Mouse (Mus musculus) gastrocnemius, postnatal 4 days (tissue): ENCODE data around the gene Cltrn. TPM values are rescaled to one million over a fixed set of nuclear protein-coding genes. Genes with fewer than 3 reads are reported as not detected.
A peak's percentile ranks its signal among the peaks of the same experiment; 100 is the strongest.

Experiments
- DNase-seq, 2 experiments: peaks; one replicate each; pipeline ENCODE4 v3.0.0; 2021 to 2022; ENCODE audit warnings: low spot score in 2 of 2, mixed read lengths in 2 of 2
- long read RNA-seq, 2 experiments: library from polyadenylated mRNA; stranded (forward); transcript quantifications; one replicate each; pipeline ENCODE4 v2.0.0; 2021
- total RNA-seq, 2 experiments: library from RNA; stranded (reverse); gene quantifications; 2 replicates each; pipeline ENCODE4 v1.2.3; 2021

The Cltrn gene
- total RNA-seq = not detected
- long read RNA-seq, experiment 1 = 0 reads
- long read RNA-seq, experiment 2 = 0 reads

DNA sequence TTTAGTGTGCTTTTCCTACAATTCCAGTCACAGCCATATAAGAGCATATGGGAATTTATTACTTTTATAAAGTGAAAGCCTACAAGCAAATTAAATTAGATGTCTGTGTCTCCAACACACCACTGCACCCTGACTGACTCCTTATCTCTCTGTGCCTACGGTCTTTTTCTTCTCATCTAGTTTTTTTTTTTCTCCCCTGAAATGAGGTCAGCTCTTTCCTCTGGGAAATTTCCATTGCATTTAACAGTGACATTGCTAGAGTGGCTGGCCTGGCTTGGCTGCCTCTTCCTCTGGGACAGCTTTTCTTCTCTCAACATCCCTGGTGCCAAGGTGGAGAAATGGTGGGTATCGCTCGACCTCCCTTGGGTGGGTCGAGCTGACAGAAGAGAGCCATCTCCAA, at the start of gene Cltrn:
Cltrn (plus strand) TSS at position 249 of the 400 bp plus-strand sequence.
- no peak for DNase-seq

DNA sequence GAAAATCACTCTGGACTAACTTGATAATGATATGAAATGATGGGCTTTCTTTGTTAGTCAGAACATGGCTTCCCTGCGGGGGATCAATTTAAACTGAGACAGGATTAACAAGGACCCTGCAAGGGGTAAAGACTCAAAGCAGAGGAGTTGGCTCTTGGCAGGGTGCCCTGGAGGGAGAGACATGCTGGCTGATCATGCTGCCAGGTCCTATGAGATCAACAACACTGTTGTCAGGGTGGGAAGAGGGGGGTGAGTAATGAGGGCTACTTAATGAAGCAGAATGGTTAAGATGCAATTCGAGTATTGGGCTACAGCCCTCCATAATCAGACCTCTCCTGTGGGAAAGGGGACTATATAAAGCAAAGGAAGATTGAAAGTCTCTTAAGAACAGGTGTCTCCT, 49.7 kb upstream of the Cltrn start:
- no peak for DNase-seq

DNA sequence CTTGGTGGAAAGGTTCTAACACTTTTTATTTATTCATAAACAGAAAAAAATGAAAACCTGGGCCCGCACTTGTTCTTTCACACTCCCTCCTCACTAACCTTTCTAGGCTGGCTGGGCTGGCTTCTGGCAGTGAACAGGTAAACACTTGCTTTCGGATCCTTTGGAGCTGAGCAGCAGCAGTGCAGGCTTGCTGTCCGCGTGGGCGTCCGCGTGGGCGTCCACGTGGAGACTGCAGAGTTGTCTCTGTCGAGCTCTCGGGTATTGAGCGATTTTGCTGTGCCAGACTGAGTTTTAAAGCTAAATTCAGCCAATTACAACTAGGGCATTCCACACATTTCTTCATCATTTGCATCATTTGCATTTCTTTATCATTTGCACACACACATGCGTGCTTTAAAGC, 46.6 kb upstream of the Cltrn start:
- DNase-seq = no peak

DNA sequence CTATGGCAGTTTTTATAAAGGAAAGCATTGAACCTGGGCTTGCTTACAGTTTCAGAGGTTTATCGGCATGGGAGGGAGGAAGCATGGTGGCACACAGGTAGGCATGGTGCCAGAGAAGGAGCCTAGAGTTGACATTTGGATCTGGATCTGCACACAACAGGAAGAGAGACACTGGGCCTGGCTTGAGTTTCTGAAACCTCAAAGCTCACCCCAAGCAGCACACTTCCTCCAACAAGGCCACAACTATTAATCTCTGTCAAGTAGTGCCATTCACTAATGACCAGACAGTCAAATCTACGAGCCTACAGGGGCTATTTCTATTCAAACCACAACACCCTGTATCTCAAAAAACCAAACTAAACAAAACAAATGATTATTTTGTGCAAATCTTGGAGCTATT, 41.9 kb upstream of the Cltrn start:
- no peak for DNase-seq

DNA sequence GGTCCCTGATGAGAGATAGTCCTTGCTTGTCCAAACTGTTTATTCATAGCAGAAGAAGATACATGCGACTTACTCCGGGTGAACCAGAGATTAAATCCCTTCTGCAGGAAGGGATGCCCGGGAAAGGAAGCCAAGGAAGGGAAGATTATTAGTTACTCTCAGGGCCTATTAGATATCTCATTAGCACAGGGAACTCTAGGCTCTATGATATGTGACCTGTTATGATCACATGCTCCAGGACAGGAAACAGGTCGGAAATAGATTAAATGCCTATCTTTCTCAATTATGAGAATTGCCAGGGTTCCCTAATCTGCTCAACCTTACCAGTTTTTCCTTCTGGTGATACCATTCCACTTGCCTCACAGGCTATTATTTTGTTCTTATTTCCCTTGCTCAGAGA, 32.9 kb upstream of the Cltrn start:
- DNase-seq = no peak

DNA sequence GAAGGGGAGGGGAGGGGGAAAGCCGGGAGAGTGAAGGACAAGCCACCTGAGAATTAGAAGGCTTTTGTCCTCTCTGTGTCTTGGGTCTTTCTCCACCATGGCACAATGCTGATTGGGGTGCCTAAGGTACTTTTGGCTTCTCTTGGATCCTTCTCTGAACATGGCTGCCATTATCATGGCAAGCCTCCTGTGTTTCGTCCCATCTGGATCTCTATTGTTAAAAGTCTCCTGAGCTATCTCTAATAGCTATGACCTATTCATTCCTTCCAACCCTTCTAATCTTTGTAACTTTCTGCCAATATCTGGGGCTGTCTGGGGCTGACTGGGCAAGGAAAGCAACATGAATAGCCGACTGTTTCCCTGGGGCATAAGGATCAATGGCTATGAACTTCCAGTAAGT, 30.1 kb upstream of the Cltrn start:
- DNase-seq = no peak

DNA sequence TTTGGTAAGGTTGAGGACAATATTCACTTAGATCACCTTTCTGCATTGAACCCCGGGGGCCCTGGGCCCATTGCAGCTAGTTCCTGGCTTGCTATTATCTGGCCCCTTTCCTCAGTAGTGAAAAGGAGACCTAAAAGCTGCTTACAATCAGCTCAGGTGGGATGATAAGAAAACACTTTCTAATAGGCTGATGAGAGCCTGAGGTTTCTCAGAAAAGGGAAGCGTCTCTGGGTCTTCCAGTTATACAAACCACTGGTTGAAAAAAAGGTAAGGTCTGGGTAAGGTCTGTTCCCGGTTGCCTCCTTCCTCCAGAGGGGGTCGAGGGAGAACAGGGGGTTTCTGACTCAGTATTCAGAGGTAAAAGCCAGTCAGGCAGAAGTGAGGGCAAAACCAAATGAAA, 29.6 kb upstream of the Cltrn start:
- DNase-seq = no peak

DNA sequence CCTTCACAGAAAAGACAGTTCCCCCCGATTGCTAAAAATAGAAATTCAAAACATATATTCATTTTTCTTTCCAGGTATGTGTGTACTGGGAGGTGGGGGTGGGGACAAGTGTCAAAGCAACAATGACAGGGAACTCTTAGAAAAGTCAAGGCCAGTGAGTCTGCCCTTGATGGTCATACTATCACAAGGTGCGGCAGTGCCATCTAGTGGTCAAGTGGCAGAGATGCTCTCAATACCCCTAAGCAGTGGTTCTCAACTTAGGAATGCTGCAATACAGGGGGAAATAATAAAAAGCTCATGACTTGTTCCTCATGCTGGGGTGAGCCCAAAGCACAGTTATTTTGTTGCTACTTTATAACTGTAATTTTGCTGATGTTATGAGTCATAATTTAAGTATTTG, 22.4 kb upstream of the Cltrn start:
- peak; percentile 25 to 40 for DNase-seq

DNA sequence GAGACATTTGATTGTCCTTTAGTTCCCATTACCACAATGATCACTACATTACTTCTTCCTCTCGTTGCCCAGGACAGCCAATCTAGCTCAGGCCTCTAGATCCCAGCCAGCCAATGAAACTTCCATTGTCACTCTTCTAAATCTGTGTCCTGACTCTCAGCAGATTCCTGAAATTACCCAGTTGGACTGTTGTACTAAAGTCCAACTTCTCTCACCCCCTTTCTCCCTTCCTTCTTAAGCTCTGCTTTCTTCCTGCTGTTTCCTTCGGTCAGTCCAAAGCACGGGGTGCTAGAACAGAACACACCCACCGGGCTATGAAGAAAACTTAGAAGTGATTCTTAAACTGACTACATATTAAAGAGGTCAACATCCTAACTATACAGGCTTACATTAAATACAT, 19.7 kb upstream of the Cltrn start:
- no peak for DNase-seq

DNA sequence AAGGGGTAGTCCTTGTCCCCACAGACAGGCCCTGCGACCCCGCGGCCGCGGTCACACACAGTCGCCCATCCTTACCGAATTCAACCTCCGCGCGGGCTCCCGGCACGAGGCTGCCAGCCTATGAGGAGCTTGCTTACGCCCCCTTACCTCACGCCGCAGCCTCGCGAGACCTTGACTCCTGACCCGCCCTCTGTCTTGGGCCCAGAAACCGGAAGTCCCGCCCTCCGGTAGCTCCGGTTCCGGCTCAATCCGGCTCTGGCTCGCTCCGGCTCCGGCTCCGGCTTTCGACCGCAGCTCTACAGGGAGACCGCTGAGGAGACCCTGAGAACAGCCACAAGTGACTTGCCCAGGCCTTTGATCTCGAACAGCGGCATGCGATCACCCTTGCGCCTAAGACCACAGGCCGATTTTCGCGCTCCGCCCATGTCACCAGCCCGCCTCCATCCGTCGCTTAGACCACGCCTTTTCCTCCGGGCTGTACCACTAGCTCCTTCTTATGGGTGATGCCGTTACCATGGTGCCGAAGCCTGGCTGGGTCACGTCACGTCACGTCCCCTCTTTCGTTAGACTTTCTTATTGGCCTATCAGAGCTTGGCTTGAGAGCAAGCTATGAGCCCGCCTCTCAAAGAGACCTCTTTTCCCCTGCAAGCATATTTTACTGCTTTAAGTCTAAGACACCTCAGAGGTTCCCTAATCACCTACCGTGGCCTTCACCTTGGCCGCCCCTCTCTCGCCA, 12.4 kb upstream of the Cltrn start, which contains the start of gene Siah1b:
Siah1b (minus strand) TSS at position 454 of the 736 bp plus-strand sequence.
- peak; percentile 77 to 90 for DNase-seq

DNA sequence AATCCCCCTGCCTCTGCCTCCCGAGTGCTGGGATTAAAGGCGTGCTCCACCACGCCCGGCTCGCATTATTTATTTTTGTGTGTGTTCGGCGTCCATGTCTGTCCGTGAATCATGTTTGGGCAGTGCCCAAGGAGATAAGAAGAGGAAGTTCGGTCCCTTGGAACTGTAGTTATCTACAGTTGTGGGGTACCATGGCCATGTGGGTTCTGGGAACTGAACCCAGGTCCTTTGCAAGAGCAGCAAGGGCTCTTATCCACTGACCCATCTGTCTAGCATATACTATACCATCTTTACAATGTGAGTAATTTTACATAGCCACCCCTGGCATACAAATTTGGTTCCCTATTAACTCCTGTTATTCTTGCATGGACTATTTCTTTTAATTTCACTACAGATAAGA, 6.6 kb upstream of the Cltrn start:
- no peak for DNase-seq

DNA sequence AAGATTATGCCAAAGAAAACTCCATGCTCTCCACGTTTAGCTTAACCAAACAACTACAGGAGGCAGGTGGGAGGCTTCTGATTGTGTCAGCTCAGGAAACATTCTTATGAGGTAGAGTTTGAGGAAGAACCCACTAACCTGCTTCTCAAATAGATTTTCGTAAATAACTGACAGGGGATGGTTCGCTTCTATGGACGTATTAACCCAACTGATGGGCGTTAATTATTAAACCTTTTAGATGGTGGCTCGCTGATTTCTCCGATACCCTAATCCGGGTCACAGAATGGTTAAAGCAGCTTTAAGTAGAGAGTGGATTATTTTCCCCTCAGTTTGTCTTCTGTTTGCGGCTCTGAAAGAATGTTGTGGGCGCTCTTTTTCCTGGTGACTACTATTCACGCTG, 1.3 kb downstream of the Cltrn start:
- DNase-seq = no peak

DNA sequence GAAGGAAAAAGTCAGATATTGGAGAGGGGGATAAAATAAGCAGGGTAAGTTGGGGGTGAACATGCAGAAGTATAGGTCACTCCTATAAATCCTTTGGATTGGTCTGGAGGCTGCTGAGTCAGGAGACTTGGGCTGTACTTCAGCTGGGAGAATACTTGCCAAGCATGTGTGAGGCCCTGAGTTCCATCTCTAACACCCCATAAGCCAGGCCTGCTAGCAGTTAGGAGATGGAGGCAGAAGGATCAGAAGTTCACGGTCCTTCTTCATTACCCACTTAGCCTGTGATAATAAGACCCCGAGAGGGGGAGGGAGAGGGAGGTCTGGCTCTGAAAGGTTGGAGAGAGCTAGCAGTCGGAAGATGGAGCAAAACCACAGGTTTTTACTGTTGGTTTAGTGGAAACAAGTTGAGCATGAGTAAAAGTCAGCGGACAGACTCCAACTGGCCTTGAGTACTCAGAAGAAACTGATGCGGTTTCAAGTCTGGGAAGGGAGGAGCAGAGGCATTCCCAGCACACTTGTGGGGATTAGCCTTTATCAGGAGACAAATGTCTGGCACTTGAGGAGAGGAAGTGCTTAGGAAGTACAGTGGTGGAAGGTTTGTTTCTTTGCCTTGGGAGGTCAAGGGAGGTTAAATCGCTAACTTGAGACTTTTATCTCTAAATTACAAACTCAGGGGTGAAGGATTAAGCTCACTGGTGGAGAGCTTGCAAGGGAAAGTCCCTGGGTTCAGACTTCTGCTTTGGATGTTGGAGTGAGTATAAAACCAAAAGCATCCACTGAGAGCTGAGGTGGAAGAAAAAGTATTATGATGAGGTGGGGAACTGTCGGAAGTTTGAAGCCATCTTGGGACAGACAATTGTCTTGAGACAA, 3.9 kb downstream of the Cltrn start:
- no peak for DNase-seq

DNA sequence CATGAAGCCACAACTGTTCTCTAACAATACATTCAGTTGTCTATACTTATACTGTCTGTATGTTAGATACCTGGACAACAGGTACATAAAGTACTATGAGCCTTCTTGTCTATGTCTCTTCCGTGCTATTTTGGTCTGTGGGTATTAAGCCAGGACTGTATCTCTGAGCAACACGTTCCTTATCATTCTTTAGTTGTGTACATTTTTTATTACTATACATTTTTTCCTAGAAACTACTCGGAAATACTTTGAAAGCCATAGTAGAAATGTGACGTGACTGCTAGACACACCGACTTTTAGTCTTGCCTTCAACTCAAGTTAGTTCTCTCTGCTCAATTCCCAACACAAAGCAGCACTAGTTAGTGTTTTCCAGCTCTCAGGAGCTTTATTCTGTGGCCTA, 4.8 kb downstream of the Cltrn start:
- DNase-seq = no peak

DNA sequence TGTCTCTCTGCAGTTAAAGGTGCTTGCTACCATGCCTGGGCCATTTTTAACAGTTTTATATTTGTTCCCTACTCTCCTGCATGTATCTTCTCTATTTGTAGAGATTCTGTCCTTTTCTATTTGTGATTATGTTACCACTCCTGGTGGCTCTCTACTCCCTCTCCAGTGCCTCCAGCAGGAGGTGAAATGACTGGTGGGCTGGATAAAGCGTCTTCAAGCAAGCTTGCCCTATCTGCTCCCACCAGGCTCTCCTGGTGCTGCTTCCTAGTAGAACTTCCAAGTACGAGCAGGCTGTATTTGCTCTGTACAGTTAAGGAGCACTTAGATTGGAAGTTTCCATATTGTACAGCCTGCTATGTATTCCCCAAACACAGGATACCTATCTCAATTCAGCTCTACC, 7.2 kb downstream of the Cltrn start:
- DNase-seq = no peak

DNA sequence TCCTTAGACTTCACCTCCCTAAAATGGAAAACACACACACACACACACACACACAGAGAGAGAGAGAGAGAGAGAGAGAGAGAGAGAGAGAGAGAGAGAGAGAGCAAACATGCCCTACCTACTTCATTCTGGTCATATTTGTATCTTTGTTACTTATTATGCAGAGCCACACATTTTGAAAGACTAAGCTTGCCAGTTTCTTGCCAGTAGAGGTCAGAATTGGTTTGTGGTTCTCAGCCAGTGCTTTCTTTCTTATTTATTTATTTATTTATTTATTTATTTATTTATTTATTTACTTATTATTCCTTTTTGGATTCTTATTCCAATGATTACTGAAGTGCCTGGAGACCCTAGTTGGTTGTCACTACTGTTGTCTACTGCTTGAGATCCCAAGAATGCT, 12.9 kb downstream of the Cltrn start:
- DNase-seq = no peak

DNA sequence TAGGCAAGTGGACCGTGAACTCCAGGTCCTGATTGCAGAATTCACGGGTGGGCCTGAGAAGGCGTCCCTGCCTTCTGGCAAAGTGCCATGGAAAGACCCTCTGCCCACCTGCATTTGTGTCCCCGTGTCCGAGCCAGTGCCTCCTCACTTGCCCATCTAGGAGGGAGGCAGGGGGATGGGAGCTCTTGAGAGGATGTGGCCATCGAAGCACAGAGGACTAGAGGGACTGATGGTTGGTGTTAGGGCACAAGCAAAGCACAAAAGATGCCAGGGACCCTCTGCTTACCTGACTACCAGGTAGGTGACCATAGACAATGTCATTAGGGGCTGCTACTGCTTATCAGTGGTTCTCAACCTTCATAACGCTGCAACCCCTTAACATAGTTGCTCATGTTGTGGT, 13.6 kb downstream of the Cltrn start:
- DNase-seq = no peak

DNA sequence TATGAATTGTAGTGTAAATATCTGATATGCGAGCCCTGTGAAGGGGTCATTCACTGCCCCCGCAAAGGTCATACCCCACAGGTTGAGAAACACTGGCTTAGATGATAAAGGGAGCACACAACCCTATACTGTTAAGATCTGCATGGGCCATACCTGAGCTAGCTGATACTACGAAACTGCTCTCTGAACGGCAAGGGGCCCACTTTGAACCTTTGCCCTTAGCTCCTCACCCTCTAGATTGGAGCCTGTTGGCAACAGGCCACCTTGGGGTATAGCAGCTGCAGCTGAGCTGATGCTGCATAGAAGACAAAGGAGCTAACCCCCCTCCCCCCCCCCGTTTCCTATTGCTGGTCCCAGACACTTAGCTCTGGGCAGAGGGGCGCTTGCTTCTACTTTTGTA, 14.0 kb downstream of the Cltrn start:
- DNase-seq = no peak

DNA sequence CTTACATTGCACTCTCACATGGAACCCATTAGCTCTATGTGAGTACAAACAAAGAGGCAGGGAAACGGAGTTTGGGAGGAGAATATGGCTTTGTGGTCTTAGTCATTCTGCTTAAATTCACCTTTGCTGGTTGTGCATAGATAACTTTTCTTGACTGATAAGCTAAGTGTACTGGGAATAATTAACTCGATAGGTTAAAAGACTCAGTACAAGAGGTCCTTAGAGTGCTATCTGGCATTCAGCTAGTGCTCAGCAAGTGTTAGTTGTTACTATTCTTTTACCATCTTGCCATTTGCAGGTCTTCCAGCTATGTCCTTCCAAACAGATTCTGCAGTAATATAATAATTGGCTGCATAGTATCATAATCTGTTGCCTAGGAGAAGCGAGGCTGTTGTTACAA, 22.5 kb downstream of the Cltrn start:
- DNase-seq = no peak

DNA sequence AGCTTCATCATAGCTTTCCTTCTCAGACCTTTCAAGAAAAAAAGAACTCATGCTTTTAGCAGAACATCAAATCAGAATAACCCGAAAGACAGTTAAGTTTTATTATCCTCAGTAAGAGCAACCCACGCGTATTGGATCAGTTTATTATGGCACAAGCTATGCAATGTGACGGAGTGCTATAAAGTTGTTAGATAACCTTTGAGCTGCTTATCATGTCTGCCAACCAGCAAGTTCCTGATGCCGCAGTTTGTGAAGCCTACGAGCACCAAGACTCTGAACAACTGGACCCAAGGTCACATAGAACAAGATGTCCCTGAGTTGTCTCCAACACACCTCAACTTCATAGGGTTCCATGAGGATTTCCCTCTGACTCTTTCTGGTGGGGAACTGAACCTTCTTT, 25.1 kb downstream of the Cltrn start:
- no peak for DNase-seq

DNA sequence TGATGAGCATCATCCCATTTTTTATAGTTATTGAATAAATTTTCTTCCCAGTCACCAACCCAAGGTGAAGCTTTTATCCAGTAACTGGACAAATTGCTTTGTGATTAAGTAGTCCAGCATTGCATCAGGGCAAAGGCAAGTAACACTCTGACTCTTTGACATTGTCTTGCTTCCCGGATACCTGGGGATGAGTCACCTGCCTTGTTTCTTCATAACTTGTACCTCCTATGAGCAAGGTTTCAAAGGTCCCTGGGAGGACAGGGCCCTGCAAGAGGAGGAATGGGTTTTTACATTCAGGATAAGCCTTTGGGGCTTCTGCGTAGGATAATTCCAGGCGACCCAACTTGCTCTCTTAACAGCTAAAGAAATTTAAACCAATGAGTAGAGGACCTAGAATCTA, 35.3 kb downstream of the Cltrn start:
- DNase-seq = no peak

DNA sequence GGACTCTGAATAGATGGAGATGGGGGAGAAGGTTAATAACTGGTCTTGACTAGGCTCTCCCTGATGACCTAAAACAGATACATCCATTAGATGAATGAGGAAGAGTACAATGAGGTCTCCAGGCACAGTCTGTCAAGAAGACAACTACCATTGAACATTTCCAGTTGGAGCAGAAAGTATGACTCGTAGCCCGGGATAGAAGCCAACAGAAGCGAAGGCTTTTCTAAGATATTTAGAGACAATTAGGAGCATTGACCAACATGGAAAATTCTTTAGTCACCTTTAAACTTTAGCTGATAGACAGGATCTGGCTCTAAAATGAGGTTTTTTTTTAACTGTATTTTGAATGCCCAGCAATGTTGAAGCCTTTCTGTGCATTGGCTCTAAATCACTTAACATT, 44.9 kb downstream of the Cltrn start:
- no peak for DNase-seq
